Mouse (Mus musculus) forebrain, embryonic 16.5 days (tissue): ENCODE results near the gene Myh7. TPM values are rescaled to one million over a fixed set of nuclear protein-coding genes. Genes with fewer than 3 reads are reported as not detected.
A peak's percentile ranks its signal among the peaks of the same experiment; 100 is the strongest.
"Not testable (repeated sequence)": the region's sequence is repeated elsewhere in the genome, so short reads cannot be mapped to it uniquely, and the experiment has no call there.

Experiments used
- ATAC-seq: fragments of 200-750 bp; cut with Nextera tagmentation; 2 replicates; pipeline ENCODE4 v1.8.0; 2017; ENCODE audit warnings: mild to moderate bottlenecking, moderate library complexity
- H3K27ac ChIP-seq: fragments of 300-500 bp; sonication (generic); 2 replicates; pipeline ENCODE4 v1.5.1; 2014; ENCODE audit warnings: low read length, control low read depth
- H3K27me3 ChIP-seq: fragments of 300-500 bp; sonication (generic); replicated peaks from 2 replicates; pipeline ENCODE4 v1.6.1; 2014; ENCODE audit warnings: low read length; ENCODE audit not compliant: control insufficient read depth, insufficient read depth
- H3K36me3 ChIP-seq: fragments of 300-500 bp; sonication (generic); 2 replicates; pipeline ENCODE4 v1.6.1; 2014; ENCODE audit not compliant: control insufficient read depth, insufficient read depth
- H3K4me1 ChIP-seq: fragments of 300-500 bp; sonication (generic); replicated peaks from 2 replicates; pipeline ENCODE4 v1.6.1; 2014; ENCODE audit warnings: low read length; ENCODE audit not compliant: control insufficient read depth, insufficient read depth
- H3K4me2 ChIP-seq: fragments of 300-500 bp; sonication (generic); 2 replicates; pipeline ENCODE4 v1.6.1; 2014; ENCODE audit warnings: mild to moderate bottlenecking, low read length, control low read depth
- H3K4me3 ChIP-seq: fragments of 300-500 bp; sonication (generic); replicated peaks from 2 replicates; pipeline ENCODE4 v1.5.1; 2014; ENCODE audit warnings: mild to moderate bottlenecking, low read length, control low read depth
- H3K9ac ChIP-seq: fragments of 300-500 bp; sonication (generic); replicated peaks from 2 replicates; pipeline ENCODE4 v1.6.1; 2014; ENCODE audit warnings: low read depth, low read length, control low read depth
- H3K9me3 ChIP-seq: fragments of 300-500 bp; sonication (generic); 2 replicates; pipeline ENCODE4 v1.6.1; 2016; ENCODE audit warnings: low read length; ENCODE audit not compliant: control insufficient read depth
- WGBS: fragments of 180-500 bp; shearing (Covaris S2); extraction: QIAGEN DNeasy Blood & Tissue Kit; methylation state at CpG from one replicate; pipeline ENCODE4 v1.1.7; 2014; 5-methylcytosine and 5-hydroxymethylcytosine counted together
- polyA plus RNA-seq: library from polyadenylated mRNA; unstranded; fragments of >200 nt; fragmentation: Nextera tagmentation; extraction: Ambion mirVana; gene quantifications from 2 replicates; pipeline ENCODE4 v1.2.1, GENCODE M21; 2015

The Myh7 gene
- 6.9 and 7.4 TPM in 2 replicates for polyA plus RNA-seq

GRCm38 (mm10) chr14:54994136-54994868 lies at the start of gene Myh7:
Gene Myh7 (minus strand): TSS chr14:54994626.
- Histone ChIP-seq H3K4me1 (peaks cover 33% of the 10 kb centered on the region), H3K9me3 (no peaks in the 10 kb centered on the region), H3K9ac (peak within 1 kb of the TSS; percentile 58), H3K36me3 (no peaks in the 10 kb centered on the region), H3K27ac (peak within 1 kb of the TSS; percentile 94), H3K27me3 (no peaks in the 10 kb centered on the region), H3K4me2 (peak within 1 kb of the TSS; percentile 22; the same call in 1 of the 2 replicates), H3K4me3 (no peak within 1 kb of the TSS)
- 50% methylated on average over 11 of the region's 11 CpGs for WGBS
- no peak for ATAC-seq

GRCm38 (mm10) chr14:55043694-55044093 lies 49.3 kb upstream of the Myh7 start:
- no CpG with 5 or more reads among the region's 2 CpGs for WGBS
- H3K36me3 ChIP-seq, H3K27me3 ChIP-seq, ATAC-seq, H3K27ac ChIP-seq, H3K9me3 ChIP-seq, H3K4me3 ChIP-seq, H3K4me2 ChIP-seq, H3K4me1 ChIP-seq, H3K9ac ChIP-seq: not testable (repeated sequence)

DNA sequence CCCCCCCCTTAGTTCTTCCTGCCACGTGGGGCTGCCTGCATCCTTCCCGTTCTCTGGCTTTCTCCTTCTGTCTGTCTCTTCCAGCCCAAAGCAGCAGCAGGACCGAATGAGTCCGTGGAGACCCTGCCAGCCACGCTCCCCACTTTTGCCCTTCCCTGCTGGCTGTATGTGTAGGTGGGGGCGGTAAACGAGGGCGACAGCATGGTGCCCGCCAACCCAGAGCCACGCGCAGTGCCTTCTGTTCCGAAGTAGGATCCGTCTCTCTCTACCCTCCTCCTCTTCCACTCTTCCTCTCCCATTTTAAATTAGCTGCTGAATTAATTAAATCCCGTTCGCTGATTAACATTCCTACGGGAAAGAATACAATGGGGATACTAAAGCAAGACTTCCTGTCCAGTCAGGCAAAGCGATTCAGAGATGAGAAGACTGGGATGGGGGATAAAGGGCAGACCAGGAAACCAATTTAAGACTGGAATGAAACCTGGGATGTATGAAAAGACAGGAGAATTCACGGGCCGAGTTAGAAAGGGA lies 38.3 kb upstream of the Myh7 start:
- H3K4me3 ChIP-seq, result 0 out of 2 replicates have a peak overlapping the region, but pooled peaks have one; percentile 7
- no peaks in the 10 kb centered on the region for H3K27me3 ChIP-seq
- WGBS, result under 1% methylated on average over 19 of the region's 19 CpGs
- peak overlapping the region; percentile 24; the same call in 1 of the 2 replicates for H3K9ac ChIP-seq
- H3K4me1 ChIP-seq, result peaks cover 39% of the 10 kb centered on the region
- H3K36me3 ChIP-seq, result no peaks in the 10 kb centered on the region
- H3K4me2 ChIP-seq, result peak overlapping the region; percentile 40
- H3K9me3 ChIP-seq, result no peaks in the 10 kb centered on the region
- ATAC-seq, result peak; percentile 77
- peak overlapping the region; percentile 77 for H3K27ac ChIP-seq

DNA sequence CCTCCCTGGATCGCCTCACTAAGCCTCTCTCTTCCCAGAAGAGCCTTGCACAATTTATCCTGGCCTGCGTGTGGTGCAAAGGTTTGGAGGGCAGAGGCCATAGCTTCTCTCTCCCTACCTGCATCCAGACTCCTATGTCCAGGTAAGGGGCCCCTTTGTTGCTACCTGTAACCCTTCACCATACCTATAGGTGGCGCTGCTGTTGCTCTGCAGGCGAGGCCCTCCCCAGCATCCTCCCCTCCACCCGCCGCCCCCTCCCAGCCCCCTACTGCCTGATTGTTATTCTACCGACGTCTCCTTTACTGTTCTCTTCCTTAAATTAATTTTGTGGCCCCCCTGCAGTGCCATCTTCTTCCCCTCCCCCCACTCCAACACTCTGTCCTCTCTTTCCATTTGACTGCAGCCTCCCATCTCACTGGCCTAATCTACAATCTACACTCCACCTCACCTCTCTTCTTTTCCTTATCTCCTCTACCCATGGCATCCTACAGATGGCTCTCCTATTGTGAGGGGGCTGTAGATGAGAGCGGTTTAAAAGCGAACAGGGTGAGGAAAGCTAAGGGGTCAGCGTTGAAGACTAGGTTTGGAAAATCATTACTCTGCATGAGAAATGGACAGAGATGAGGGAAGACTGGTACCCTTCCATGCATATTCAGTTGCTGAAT lies 34.7 kb upstream of the Myh7 start:
- H3K9me3 ChIP-seq, result no peaks in the 10 kb centered on the region
- ATAC-seq, result peak; percentile 26; the same call in 1 of the 2 replicates
- 6% methylated on average over 11 of the region's 11 CpGs for whole genome bisulfite sequencing
- H3K36me3 ChIP-seq, result 0 out of 2 replicates have a peak, but pooled peaks cover 5% of the 10 kb centered on the region
- H3K4me3 ChIP-seq, result no peak overlapping the region
- H3K27ac ChIP-seq, result peak overlapping the region; percentile 90
- H3K4me2 ChIP-seq, result peak overlapping the region; percentile 41
- H3K27me3 ChIP-seq, result no peaks in the 10 kb centered on the region
- peaks cover 43% of the 10 kb centered on the region for H3K4me1 ChIP-seq
- peak overlapping the region; percentile 48 for H3K9ac ChIP-seq

- Histone ChIP-seq H3K4me1 (peaks cover 42% of the 10 kb centered on the region), H3K27ac (peak overlapping the region; percentile 90), H3K9me3 (no peaks in the 10 kb centered on the region), H3K9ac (peak overlapping the region; percentile 48), H3K4me3 (no peak overlapping the region; the same call in 1 of the 2 replicates), H3K4me2 (peak overlapping the region; percentile 41), H3K27me3 (no peaks in the 10 kb centered on the region), H3K36me3 (0 out of 2 replicates have a peak, but pooled peaks cover 5% of the 10 kb centered on the region)
- 5% methylated on average over 5 of the region's 5 CpGs for WGBS
- ATAC-seq, result peak; percentile 59
These were observed 34.0 kb upstream of the Myh7 start for GRCm38 (mm10) chr14:55028333-55028835.

GRCm38 (mm10) chr14:55027653-55028052 lies 33.2 kb upstream of the Myh7 start:
- peak overlapping the region; percentile 42; the same call in 1 of the 2 replicates for H3K9ac ChIP-seq

GRCm38 (mm10) chr14:55027251-55027650 lies 32.8 kb upstream of the Myh7 start:
- Histone ChIP-seq H3K27ac (peak overlapping the region; percentile 90), H3K9ac (no peak overlapping the region), H3K4me3 (no peak overlapping the region), H3K4me1 (peaks cover 32% of the 10 kb centered on the region), H3K9me3 (no peaks in the 10 kb centered on the region), H3K36me3 (peaks cover 15% of the 10 kb centered on the region), H3K27me3 (no peaks in the 10 kb centered on the region), H3K4me2 (no peak overlapping the region; the same call in 1 of the 2 replicates)
- 11% methylated on average over 5 of the region's 5 CpGs for WGBS
- peak; percentile 6; the same call in 1 of the 2 replicates for ATAC-seq

More at GRCm38 (mm10) chr14:55027653-55028052, 33.2 kb upstream of the Myh7 start:
- peak overlapping the region; percentile 17 for H3K4me2 ChIP-seq
- 1% methylated on average over 6 of the region's 6 CpGs for WGBS
- peaks cover 11% of the 10 kb centered on the region for H3K36me3 ChIP-seq
- peak; percentile 27 for ATAC-seq
- no peaks in the 10 kb centered on the region for H3K27me3 ChIP-seq
- H3K4me1 ChIP-seq, result peaks cover 35% of the 10 kb centered on the region
- no peaks in the 10 kb centered on the region for H3K9me3 ChIP-seq
- no peak overlapping the region for H3K4me3 ChIP-seq
- peak overlapping the region; percentile 90 for H3K27ac ChIP-seq

DNA sequence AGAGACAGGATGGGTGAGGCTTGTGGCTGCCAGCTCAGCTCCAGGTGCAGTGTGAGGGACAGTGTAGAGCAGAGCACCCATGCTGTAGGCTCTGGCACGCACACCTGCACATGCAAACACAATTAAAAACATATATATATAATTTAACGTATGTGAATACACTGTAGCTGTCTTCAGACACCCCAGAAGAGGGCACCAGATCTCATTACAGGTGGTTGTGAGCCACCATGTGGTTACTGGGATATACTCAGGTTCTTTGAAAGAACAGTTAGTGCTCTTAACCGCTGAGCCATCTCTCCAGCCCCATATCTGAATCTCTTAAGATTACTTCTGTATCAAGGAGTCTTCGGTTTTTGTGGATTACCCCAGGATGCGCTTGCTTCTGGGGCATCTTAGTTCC lies 31.1 kb upstream of the Myh7 start:
- Histone ChIP-seq H3K9me3 (no peaks in the 10 kb centered on the region), H3K36me3 (peaks cover 20% of the 10 kb centered on the region), H3K27ac (no peak overlapping the region), H3K4me2 (no peak overlapping the region), H3K27me3 (no peaks in the 10 kb centered on the region), H3K9ac (no peak overlapping the region), H3K4me1 (peaks cover 26% of the 10 kb centered on the region), H3K4me3 (no peak overlapping the region)
- ATAC-seq, result no peak
- 81% methylated on average over 5 of the region's 5 CpGs for WGBS

GRCm38 (mm10) chr14:55024236-55024635 lies 29.8 kb upstream of the Myh7 start:
- no peak overlapping the region for H3K4me2 ChIP-seq
- no peak overlapping the region for H3K4me3 ChIP-seq
- no peak for ATAC-seq
- H3K36me3 ChIP-seq, result peaks cover 20% of the 10 kb centered on the region
- H3K9ac ChIP-seq, result no peak overlapping the region
- WGBS, result 64% methylated on average over 7 of the region's 7 CpGs
- H3K9me3 ChIP-seq, result no peaks in the 10 kb centered on the region
- no peak overlapping the region for H3K27ac ChIP-seq
- peaks cover 19% of the 10 kb centered on the region for H3K4me1 ChIP-seq
- H3K27me3 ChIP-seq, result no peaks in the 10 kb centered on the region
